Mouse (Mus musculus) myocyte (in vitro differentiated cells): ENCODE measurements around the gene Plxna4.

Experiments used
- MAX ChIP-seq: IDR thresholded peaks from one replicate; pipeline ENCODE4 v1.6.1; 2011; ENCODE audit warnings: low read depth, mild to moderate bottlenecking, control low read depth
- MYOD1 ChIP-seq, 3 experiments: IDR thresholded peaks; one replicate each; pipeline ENCODE4 v1.6.1; 2011; ENCODE audit warnings: control low read depth in 2 of 3, low read depth in 2 of 3, mild to moderate bottlenecking in 2 of 3, moderate library complexity in 1 of 3; ENCODE audit not compliant: insufficient read length in 2 of 3, control insufficient read depth in 1 of 3
- MYOG ChIP-seq, 3 experiments: IDR thresholded peaks; one replicate each; pipeline ENCODE4 v1.6.1; 2011; ENCODE audit warnings: control low read depth in 2 of 3, low read depth in 2 of 3, mild to moderate bottlenecking in 2 of 3; ENCODE audit not compliant: insufficient read length in 2 of 3, control insufficient read depth in 1 of 3, insufficient read depth in 1 of 3
- POLR2A ChIP-seq: IDR thresholded peaks from one replicate; pipeline ENCODE4 v1.6.1; 2011; ENCODE audit warnings: low read depth, mild to moderate bottlenecking, control low read depth, moderate library complexity; ENCODE audit not compliant: insufficient read length
- POLR2AphosphoS2 ChIP-seq: IDR thresholded peaks from one replicate; pipeline ENCODE4 v1.6.1; 2011; ENCODE audit warnings: low read depth, control low read depth; ENCODE audit not compliant: insufficient read length
- USF1 ChIP-seq: IDR thresholded peaks from one replicate; pipeline ENCODE4 v1.6.1; 2011; ENCODE audit warnings: low read depth, mild to moderate bottlenecking, control low read depth, moderate library complexity

GRCm38 (mm10) chr6:32384937-32385336, 203.1 kb downstream of the Plxna4 start:
- no peak for TF ChIP-seq MYOG (IDR thresholded peaks at IDR 0.05; ENCODE audit: control insufficient read depth in 1 of 3, insufficient read depth in 1 of 3, insufficient read length in 2 of 3, low read depth in 2 of 3)
- no peak for TF ChIP-seq MAX
- no peak for TF ChIP-seq POLR2A
- no peak for TF ChIP-seq POLR2AphosphoS2
- TF ChIP-seq USF1 = no peak
- TF ChIP-seq MYOD1 (IDR thresholded peaks at IDR 0.05; ENCODE audit: control insufficient read depth in 1 of 3, insufficient read length in 2 of 3, low read depth in 2 of 3) = no peak
